Mouse (Mus musculus) stomach, embryonic 16.5 days (tissue): ENCODE data around the gene Fancd2os. TPM values are rescaled to one million over a fixed set of nuclear protein-coding genes. Genes with fewer than 3 reads are reported as not detected.
A peak's percentile ranks its signal among the peaks of the same experiment; 100 is the strongest.

Source experiments
- ATAC-seq: fragments of 200-750 bp; cut with Nextera tagmentation; 2 replicates; pipeline ENCODE4 v1.8.0; 2017; ENCODE audit warnings: moderate number of reproducible peaks, moderate TSS enrichment; ENCODE audit not compliant: insufficient read depth, low FRiP score
- H3K27ac ChIP-seq: fragments of 300-500 bp; sonication (generic); 2 replicates; pipeline ENCODE4 v1.5.1; 2014; ENCODE audit warnings: low read length
- H3K27me3 ChIP-seq: fragments of 300-500 bp; sonication (generic); 2 replicates; pipeline ENCODE4 v1.6.1; 2014; ENCODE audit warnings: low read length, control low read depth, mixed read lengths; ENCODE audit not compliant: control insufficient read depth, insufficient read depth
- H3K36me3 ChIP-seq: fragments of 300-500 bp; sonication (generic); 2 replicates; pipeline ENCODE4 v1.6.1; 2014; ENCODE audit warnings: low read length; ENCODE audit not compliant: control insufficient read depth, insufficient read depth
- H3K4me1 ChIP-seq: fragments of 300-500 bp; sonication (generic); 2 replicates; pipeline ENCODE4 v1.6.1; 2014; ENCODE audit warnings: low read length, control low read depth, mixed read lengths; ENCODE audit not compliant: control insufficient read depth, insufficient read depth
- H3K4me2 ChIP-seq: fragments of 300-500 bp; sonication (generic); 2 replicates; pipeline ENCODE4 v1.6.1; 2014; ENCODE audit warnings: low read depth, low read length, mixed read lengths
- H3K4me3 ChIP-seq: fragments of 300-500 bp; sonication (generic); replicated peaks from 2 replicates; pipeline ENCODE4 v1.5.1; 2014; ENCODE audit warnings: mild to moderate bottlenecking, low read length
- H3K9ac ChIP-seq: fragments of 300-500 bp; sonication (generic); 2 replicates; pipeline ENCODE4 v1.6.1; 2014; ENCODE audit warnings: low read length
- H3K9me3 ChIP-seq: fragments of 300-500 bp; sonication (generic); replicated peaks from 2 replicates; pipeline ENCODE4 v1.6.1; 2016; ENCODE audit warnings: low read length, control low read depth; ENCODE audit not compliant: control insufficient read depth
- WGBS: fragments of 180-500 bp; shearing (Covaris S2); extraction: QIAGEN DNeasy Blood & Tissue Kit; methylation state at CpG from one replicate; pipeline ENCODE4 v1.1.7; 2014; 5-methylcytosine and 5-hydroxymethylcytosine counted together
- polyA plus RNA-seq: library from polyadenylated mRNA; unstranded; fragments of >200 nt; fragmentation: Nextera tagmentation; extraction: Ambion mirVana; gene quantifications from 2 replicates; pipeline ENCODE4 v1.2.1, GENCODE M21; 2015

Fancd2os gene
- polyA plus RNA-seq, 1 experiment from 2014 or later = 0.18 TPM

- Histone ChIP-seq H3K4me1 (no peaks in the 10 kb centered on the region), H3K36me3 (no peaks in the 10 kb centered on the region), H3K9me3 (no peaks in the 10 kb centered on the region), H3K4me3 (no peak overlapping the region), H3K9ac (no peak overlapping the region), H3K27ac (no peak overlapping the region), H3K4me2 (no peak overlapping the region), H3K27me3 (no peaks in the 10 kb centered on the region)
- 87% methylated on average over 2 of the region's 2 CpGs for WGBS
- no peak for ATAC-seq
Observed at GRCm38 (mm10) chr6:113592637-113593036, 7.9 kb downstream of the Fancd2os start.

DNA sequence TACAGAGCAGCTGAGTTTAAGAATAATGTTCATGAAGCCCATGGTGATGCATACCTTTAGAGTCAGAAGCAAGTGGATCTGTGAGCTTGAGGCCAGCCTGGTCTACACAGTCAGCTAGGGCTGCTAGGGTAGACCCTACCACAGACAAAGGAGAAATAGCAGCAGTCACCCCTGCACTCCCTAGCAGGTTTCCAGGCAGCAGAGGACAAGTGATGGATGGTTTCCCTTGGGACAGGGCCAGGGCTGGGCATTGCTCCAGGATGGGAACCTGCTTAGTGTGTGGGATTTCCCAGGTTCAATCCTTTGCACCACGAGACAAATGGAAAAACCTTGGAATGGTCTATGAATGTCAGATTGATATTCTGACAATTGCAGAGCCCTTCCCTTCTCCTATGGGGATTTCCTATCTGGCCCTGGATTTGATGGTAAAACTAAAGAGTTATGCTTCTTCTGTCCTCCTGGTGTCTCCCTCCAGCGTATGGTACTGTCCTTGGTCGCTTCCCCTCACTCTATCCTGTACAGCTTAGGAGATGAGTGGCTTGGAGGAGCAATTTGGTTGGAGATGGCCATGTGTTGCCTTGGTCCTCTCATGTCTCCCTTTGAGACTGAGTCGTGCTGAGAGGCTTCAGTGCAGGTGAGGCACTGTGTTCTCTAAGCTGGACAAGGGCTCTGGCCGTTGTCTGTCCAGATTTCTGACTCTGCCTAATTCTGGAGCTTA is 13.9 kb downstream of the Fancd2os start:
- no peaks in the 10 kb centered on the region for H3K27me3 ChIP-seq

DNA sequence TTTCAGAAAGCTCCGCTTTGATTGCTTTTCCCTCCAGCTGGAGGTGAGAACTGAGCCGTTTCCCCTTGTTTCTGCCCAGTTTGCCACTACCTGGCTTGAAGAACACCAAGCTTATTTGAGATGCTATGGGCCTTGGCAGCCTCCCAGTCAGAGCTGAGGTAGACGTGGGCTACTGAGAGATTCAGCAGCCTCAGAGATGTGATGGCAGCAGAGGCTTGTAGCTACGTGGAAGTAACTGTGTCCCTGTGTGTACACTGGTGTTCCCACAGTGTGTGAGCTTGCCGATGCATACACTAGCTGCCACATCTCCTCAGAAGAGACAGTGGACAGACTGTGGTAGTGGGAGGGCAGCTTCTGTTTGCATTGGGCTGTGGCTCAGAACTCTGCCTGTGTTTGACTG is 15.4 kb downstream of the Fancd2os start:
- no peaks in the 10 kb centered on the region for H3K9me3 ChIP-seq
- H3K4me2 ChIP-seq = no peak overlapping the region
- ATAC-seq = no peak
- H3K9ac ChIP-seq = no peak overlapping the region
- no peaks in the 10 kb centered on the region for H3K27me3 ChIP-seq
- H3K27ac ChIP-seq = no peak overlapping the region
- H3K4me3 ChIP-seq = no peak overlapping the region
- WGBS = 89% methylated on average over 5 of the region's 5 CpGs
- H3K4me1 ChIP-seq = no peaks in the 10 kb centered on the region
- no peaks in the 10 kb centered on the region for H3K36me3 ChIP-seq

More for the DNA sequence above, 13.9 kb downstream of the Fancd2os start:
- Histone ChIP-seq H3K9me3 (no peaks in the 10 kb centered on the region), H3K4me1 (no peaks in the 10 kb centered on the region), H3K9ac (no peak overlapping the region), H3K27ac (peak overlapping the region; percentile 36; the same call in 1 of the 2 replicates), H3K4me2 (no peak overlapping the region), H3K36me3 (no peaks in the 10 kb centered on the region), H3K4me3 (no peak overlapping the region)
- WGBS = 57% methylated on average over 5 of the region's 5 CpGs
- peak; percentile 78; the same call in 1 of the 2 replicates for ATAC-seq

- ATAC-seq = no peak
- no peaks in the 10 kb centered on the region for H3K27me3 ChIP-seq
- H3K9ac ChIP-seq = no peak overlapping the region
- no peak overlapping the region for H3K27ac ChIP-seq
- no peaks in the 10 kb centered on the region for H3K9me3 ChIP-seq
- H3K4me3 ChIP-seq = no peak overlapping the region
- WGBS = 93% methylated on average over 4 of the region's 4 CpGs
- H3K4me2 ChIP-seq = no peak overlapping the region
- no peaks in the 10 kb centered on the region for H3K36me3 ChIP-seq
- no peaks in the 10 kb centered on the region for H3K4me1 ChIP-seq
Observed at GRCm38 (mm10) chr6:113583023-113583422, 17.5 kb downstream of the Fancd2os start.

GRCm38 (mm10) chr6:113579306-113579705 is 21.2 kb downstream of the Fancd2os start:
- 90% methylated on average over 3 of the region's 3 CpGs for WGBS
- Histone ChIP-seq H3K27ac (no peak overlapping the region), H3K9me3 (no peaks in the 10 kb centered on the region), H3K27me3 (no peaks in the 10 kb centered on the region), H3K4me2 (no peak overlapping the region), H3K36me3 (no peaks in the 10 kb centered on the region), H3K4me3 (no peak overlapping the region), H3K4me1 (no peaks in the 10 kb centered on the region), H3K9ac (no peak overlapping the region)
- no peak for ATAC-seq

DNA sequence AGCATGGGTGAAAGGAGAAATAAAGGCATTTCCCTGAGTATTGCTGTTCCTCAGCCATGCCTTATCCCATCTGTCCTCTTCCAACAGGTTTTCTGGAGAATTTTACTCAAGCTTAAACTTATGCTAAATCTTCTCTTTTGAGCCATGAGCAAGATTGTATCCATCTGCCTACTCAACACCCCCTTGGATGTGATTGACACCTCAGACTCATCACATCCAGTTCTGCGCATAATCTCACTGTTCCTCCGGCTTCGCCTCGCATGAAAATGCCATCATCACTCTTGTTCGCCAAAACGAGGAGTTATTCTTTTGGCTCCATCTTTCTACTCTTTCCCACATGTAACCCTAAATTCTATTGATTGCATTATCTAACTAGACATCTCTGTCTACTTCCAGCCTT is 24.5 kb downstream of the Fancd2os start:
- H3K4me2 ChIP-seq = no peak overlapping the region
- H3K4me1 ChIP-seq = no peaks in the 10 kb centered on the region
- no peak for ATAC-seq
- no peak overlapping the region for H3K27ac ChIP-seq
- no peaks in the 10 kb centered on the region for H3K9me3 ChIP-seq
- no peak overlapping the region for H3K9ac ChIP-seq
- no peak overlapping the region for H3K4me3 ChIP-seq
- no peaks in the 10 kb centered on the region for H3K36me3 ChIP-seq
- no peaks in the 10 kb centered on the region for H3K27me3 ChIP-seq
- WGBS = 94% methylated on average over 6 of the region's 6 CpGs

DNA sequence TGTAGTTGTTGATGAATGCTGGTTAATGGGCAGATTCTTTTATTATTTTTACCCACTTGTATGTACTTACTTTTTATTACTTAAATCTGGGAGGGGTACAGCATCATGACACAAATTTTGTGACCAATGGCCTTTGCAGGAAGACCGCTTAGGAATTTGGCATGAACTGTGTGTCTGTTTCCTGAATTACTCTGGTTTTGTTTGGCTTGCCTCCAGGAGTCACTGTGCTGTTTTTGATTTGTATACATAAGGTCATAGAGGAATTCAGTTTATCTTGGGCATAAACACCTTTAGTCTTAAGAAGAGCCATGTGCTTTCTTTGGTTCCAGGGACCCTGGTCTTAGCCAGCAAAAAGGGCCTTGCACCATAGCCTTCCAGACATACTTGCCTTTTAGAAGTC is 36.0 kb downstream of the Fancd2os start:
- Histone ChIP-seq H3K9me3 (no peaks in the 10 kb centered on the region), H3K36me3 (no peaks in the 10 kb centered on the region), H3K4me3 (no peak overlapping the region), H3K27ac (no peak overlapping the region), H3K9ac (no peak overlapping the region), H3K27me3 (no peaks in the 10 kb centered on the region), H3K4me1 (no peaks in the 10 kb centered on the region), H3K4me2 (no peak overlapping the region)
- no peak for ATAC-seq
- 73% methylated on average over 1 of the region's 1 CpGs for WGBS

- Histone ChIP-seq H3K36me3 (no peaks in the 10 kb centered on the region), H3K9ac (no peak overlapping the region), H3K4me1 (no peaks in the 10 kb centered on the region), H3K27me3 (no peaks in the 10 kb centered on the region), H3K9me3 (no peaks in the 10 kb centered on the region), H3K4me3 (no peak overlapping the region), H3K4me2 (no peak overlapping the region), H3K27ac (no peak overlapping the region)
- no peak for ATAC-seq
- WGBS = 80% methylated on average over 6 of the region's 6 CpGs
Observed at GRCm38 (mm10) chr6:113559736-113560135, 40.8 kb downstream of the Fancd2os start.
